Mouse (Mus musculus) C2C12 (cell line): Measurements from ENCODE around the gene Adcyap1r1. TPM values are rescaled to one million over a fixed set of nuclear protein-coding genes. Genes with fewer than 3 reads are reported as not detected.

ENCODE experiments used
- H3K27me3 ChIP-seq: one replicate; pipeline ENCODE4 v1.6.1; 2011; ENCODE audit not compliant: control insufficient read depth, insufficient read depth, insufficient read length
- H3K36me3 ChIP-seq: one replicate; pipeline ENCODE4 v1.6.1; 2011; ENCODE audit not compliant: control insufficient read depth, insufficient read depth
- H3K4me3 ChIP-seq: one replicate; pipeline ENCODE4 v1.5.1; 2011; ENCODE audit warnings: mild to moderate bottlenecking, control low read depth; ENCODE audit not compliant: poor library complexity, insufficient read depth, severe bottlenecking
- H3K79me2 ChIP-seq: one replicate; pipeline ENCODE4 v1.6.1; 2011; ENCODE audit not compliant: control insufficient read depth, insufficient read depth
- H3K79me3 ChIP-seq: one replicate; pipeline ENCODE4 v1.6.1; 2011; ENCODE audit warnings: low read depth, control low read depth
- H3ac ChIP-seq: one replicate; pipeline ENCODE3; 2011; ENCODE audit warnings: low read depth; ENCODE audit not compliant: control insufficient read depth, insufficient read length
- CEBPB ChIP-seq: IDR thresholded peaks from one replicate; pipeline ENCODE4 v1.6.1; 2011; ENCODE audit warnings: low read depth, mild to moderate bottlenecking, control low read depth, moderate library complexity
- CTCF ChIP-seq: IDR thresholded peaks from one replicate; pipeline ENCODE4 v1.5.1; 2011; ENCODE audit not compliant: control insufficient read depth, insufficient read depth, insufficient read length
- FOSL1 ChIP-seq: IDR thresholded peaks from one replicate; pipeline ENCODE4 v1.8.0; 2011; ENCODE audit warnings: mild to moderate bottlenecking, low read length; ENCODE audit not compliant: poor library complexity, insufficient read depth, severe bottlenecking
- MAX ChIP-seq: IDR thresholded peaks from one replicate; pipeline ENCODE4 v1.6.1; 2011; ENCODE audit warnings: mild to moderate bottlenecking, control low read depth
- MYOD1 ChIP-seq: IDR thresholded peaks from one replicate; pipeline ENCODE4 v1.6.1; 2011; ENCODE audit warnings: low read depth; ENCODE audit not compliant: control insufficient read depth, insufficient read length
- MYOG ChIP-seq: IDR thresholded peaks from one replicate; pipeline ENCODE4 v1.6.1; 2011; ENCODE audit not compliant: control insufficient read depth, insufficient read length; ENCODE audit errors: extremely low read depth
- USF1 ChIP-seq: IDR thresholded peaks from one replicate; pipeline ENCODE4 v1.6.1; 2011; ENCODE audit warnings: low read depth, mild to moderate bottlenecking, control low read depth, moderate library complexity
- long read RNA-seq, 2 experiments: library from polyadenylated mRNA; unstranded; transcript quantifications; one replicate each; pipeline ENCODE4 v2.0.0; 2019 to 2020
- polyA plus RNA-seq: library from polyadenylated mRNA; unstranded; fragments of >200 nt; fragmentation: generic; extraction: Trizol; gene quantifications from one replicate; pipeline ENCODE4 v1.2.1, GENCODE M21; 2012; ENCODE audit warnings: missing spikeins

Gene Adcyap1r1
- 0.01 TPM for polyA plus RNA-seq
- long read RNA-seq, experiment 1: 0 reads
- long read RNA-seq, experiment 2: 0 reads

DNA sequence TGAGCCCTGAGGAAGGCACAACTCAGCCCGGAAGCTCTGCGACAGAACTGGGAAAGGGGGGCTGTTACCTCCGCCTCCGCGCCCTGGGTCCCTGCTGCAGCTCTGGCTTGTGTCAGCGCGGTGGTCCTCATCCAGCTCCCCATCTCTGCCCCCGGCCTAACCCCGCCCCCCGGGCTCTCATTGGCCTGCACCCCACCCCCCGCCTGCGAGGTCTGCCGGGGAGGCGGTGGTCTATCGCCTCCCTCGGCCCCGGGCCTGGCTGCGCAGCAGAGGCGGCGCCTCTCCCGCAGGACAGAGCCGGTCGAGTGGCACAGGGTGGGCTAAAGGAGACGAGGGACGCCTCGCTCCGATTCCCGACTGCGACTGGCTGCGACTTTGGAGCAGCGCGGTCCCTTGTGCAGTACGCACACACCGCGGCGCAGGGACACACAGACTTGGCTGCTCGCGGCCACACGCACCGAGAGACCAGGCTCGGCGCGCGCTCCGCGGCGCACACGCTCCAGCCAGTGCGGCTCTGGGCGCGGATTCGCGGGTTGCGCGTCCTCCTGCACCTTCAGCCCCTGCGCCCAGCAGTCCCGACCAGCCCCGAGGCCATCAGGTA, at the start of gene Adcyap1r1:
Adcyap1r1 (plus strand) TSS at position 208 of the 601 bp plus-strand sequence.
- Histone ChIP-seq H3K27me3 (peaks cover 18% of the 10 kb centered on the region), H3K4me3 (no peak within 1 kb of the TSS), H3K79me3 (no peaks in the 10 kb centered on the region), H3K36me3 (no peaks in the 10 kb centered on the region), H3K79me2 (no peaks in the 10 kb centered on the region), H3ac (no peak within 1 kb of the TSS)
- TF ChIP-seq FOSL1 (no peak), MAX (no peak), MYOD1 (no peak), USF1 (no peak), MYOG (no peak)

GRCm38 (mm10) chr6:55402041-55402776, 49.6 kb upstream of the Adcyap1r1 start:
- Histone ChIP-seq H3K27me3 (no peaks in the 10 kb centered on the region), H3K79me2 (no peaks in the 10 kb centered on the region), H3K4me3 (no peak overlapping the region), H3K36me3 (no peaks in the 10 kb centered on the region), H3K79me3 (no peaks in the 10 kb centered on the region), H3ac (no peak overlapping the region)
- no peak for TF ChIP-seq MYOG
- TF ChIP-seq CEBPB: no peak
- no peak for TF ChIP-seq MAX
- no peak for TF ChIP-seq CTCF
- TF ChIP-seq MYOD1: no peak
- no peak for TF ChIP-seq USF1
- TF ChIP-seq FOSL1: no peak

GRCm38 (mm10) chr6:55403411-55404309, 48.1 kb upstream of the Adcyap1r1 start:
- no peaks in the 10 kb centered on the region for H3K79me2 ChIP-seq
- H3K27me3 ChIP-seq: no peaks in the 10 kb centered on the region
- H3K36me3 ChIP-seq: no peaks in the 10 kb centered on the region
- no peaks in the 10 kb centered on the region for H3K79me3 ChIP-seq
- H3ac ChIP-seq: no peak overlapping the region
- H3K4me3 ChIP-seq: no peak overlapping the region
- TF ChIP-seq USF1: no peak
- TF ChIP-seq CEBPB: no peak
- no peak for TF ChIP-seq MYOG
- no peak for TF ChIP-seq FOSL1
- TF ChIP-seq MAX: no peak
- no peak for TF ChIP-seq MYOD1
- no peak for TF ChIP-seq CTCF

GRCm38 (mm10) chr6:55404421-55404990, 47.3 kb upstream of the Adcyap1r1 start:
- H3K79me2 ChIP-seq: no peaks in the 10 kb centered on the region
- no peaks in the 10 kb centered on the region for H3K27me3 ChIP-seq
- H3ac ChIP-seq: no peak overlapping the region
- TF ChIP-seq MYOD1: no peak
- no peak for TF ChIP-seq CTCF
- no peak for TF ChIP-seq USF1
- TF ChIP-seq MYOG: no peak
- TF ChIP-seq MAX: no peak
- TF ChIP-seq FOSL1: no peak
- no peak for TF ChIP-seq CEBPB
- H3K79me3 ChIP-seq: no peaks in the 10 kb centered on the region
- H3K36me3 ChIP-seq: no peaks in the 10 kb centered on the region
- H3K4me3 ChIP-seq: no peak overlapping the region

GRCm38 (mm10) chr6:55407345-55407744, 44.4 kb upstream of the Adcyap1r1 start:
- no peaks in the 10 kb centered on the region for H3K79me3 ChIP-seq
- no peak overlapping the region for H3K4me3 ChIP-seq
- no peaks in the 10 kb centered on the region for H3K27me3 ChIP-seq
- no peak overlapping the region for H3ac ChIP-seq
- TF ChIP-seq USF1 (no peak), CTCF (no peak), FOSL1 (no peak), CEBPB (no peak), MYOG (no peak), MAX (no peak), MYOD1 (no peak)
- no peaks in the 10 kb centered on the region for H3K79me2 ChIP-seq
- H3K36me3 ChIP-seq: no peaks in the 10 kb centered on the region
